Mouse (Mus musculus) limb, embryonic 11.5 days (tissue): Measurements from ENCODE around the gene Bud13. TPM values are rescaled to one million over a fixed set of nuclear protein-coding genes. Genes with fewer than 3 reads are reported as not detected.
"Not testable (repeated sequence)": the region's sequence is repeated elsewhere in the genome, so short reads cannot be mapped to it uniquely, and the experiment has no call there.

ENCODE experiments used
- ATAC-seq: fragments of 200-750 bp; cut with Nextera tagmentation; 2 replicates; pipeline ENCODE4 v1.8.0; 2017; ENCODE audit warnings: low read depth; ENCODE audit not compliant: insufficient number of reproducible peaks, low FRiP score, low TSS enrichment
- DNase-seq: peaks from one replicate; pipeline ENCODE4 v3.0.0-alpha.2; 2015; ENCODE audit warnings: low spot score
- H3K27ac ChIP-seq: fragments of 300-500 bp; sonication (generic); replicated peaks from 2 replicates; pipeline ENCODE4 v1.5.1; 2014; ENCODE audit warnings: low read depth, mild to moderate bottlenecking, low read length
- H3K27me3 ChIP-seq: fragments of 300-500 bp; sonication (generic); 2 replicates; pipeline ENCODE4 v1.6.1; 2014; ENCODE audit warnings: mild to moderate bottlenecking, low read length, mixed read lengths; ENCODE audit not compliant: control insufficient read depth, insufficient read depth
- H3K36me3 ChIP-seq: fragments of 300-500 bp; sonication (generic); 2 replicates; pipeline ENCODE4 v1.6.1; 2014; ENCODE audit warnings: mild to moderate bottlenecking, low read length, moderate library complexity, mixed read lengths; ENCODE audit not compliant: control insufficient read depth, insufficient read depth
- H3K4me1 ChIP-seq: fragments of 300-500 bp; sonication (generic); 2 replicates; pipeline ENCODE4 v1.6.1; 2014; ENCODE audit warnings: low read length, mixed read lengths; ENCODE audit not compliant: control insufficient read depth, insufficient read depth
- H3K4me2 ChIP-seq: fragments of 300-500 bp; sonication (generic); 2 replicates; pipeline ENCODE4 v1.6.1; 2014; ENCODE audit warnings: low read depth, mild to moderate bottlenecking, moderate library complexity; ENCODE audit not compliant: severe bottlenecking
- H3K4me3 ChIP-seq: fragments of 300-500 bp; sonication (generic); 2 replicates; pipeline ENCODE4 v1.5.1; 2014; ENCODE audit warnings: low read depth, low read length
- H3K9ac ChIP-seq: fragments of 300-500 bp; sonication (generic); 2 replicates; pipeline ENCODE4 v1.6.1; 2014; ENCODE audit warnings: mild to moderate bottlenecking, low read length
- H3K9me3 ChIP-seq: fragments of 300-500 bp; sonication (generic); 2 replicates; pipeline ENCODE4 v1.6.1; 2016; ENCODE audit warnings: low read length; ENCODE audit not compliant: control insufficient read depth
- WGBS: fragments of 180-500 bp; shearing (Covaris S2); extraction: QIAGEN DNeasy Blood & Tissue Kit; methylation state at CpG from one replicate; pipeline ENCODE4 v1.1.7; 2014; 5-methylcytosine and 5-hydroxymethylcytosine counted together
- polyA plus RNA-seq: library from polyadenylated mRNA; unstranded; fragments of >200 nt; fragmentation: Nextera tagmentation; extraction: Ambion mirVana; gene quantifications from 2 replicates; pipeline ENCODE4 v1.2.1, GENCODE M21; 2014

The Bud13 gene
- polyA plus RNA-seq, 1 experiment from 2014 or later: 38.9 TPM

GRCm38 (mm10) chr9:46334471-46335025 is 51.7 kb downstream of the Bud13 start:
- Histone ChIP-seq H3K4me2 (no peak overlapping the region), H3K9me3 (no peaks in the 10 kb centered on the region), H3K27me3 (0 out of 2 replicates have a peak, but pooled peaks cover 2% of the 10 kb centered on the region), H3K4me1 (peaks cover 14% of the 10 kb centered on the region), H3K36me3 (no peaks in the 10 kb centered on the region), H3K9ac (no peak overlapping the region), H3K27ac (no peak overlapping the region), H3K4me3 (no peak overlapping the region)
- ATAC-seq (no peak), DNase-seq (peak; percentile 41)
- WGBS: 31% methylated on average over 26 of the region's 26 CpGs

GRCm38 (mm10) chr9:46335461-46335995 is 52.7 kb downstream of the Bud13 start:
- WGBS: 75% methylated on average over 10 of the region's 10 CpGs
- no peaks in the 10 kb centered on the region for H3K9me3 ChIP-seq
- no peak overlapping the region for H3K27ac ChIP-seq
- 0 out of 2 replicates have a peak, but pooled peaks cover 2% of the 10 kb centered on the region for H3K27me3 ChIP-seq
- no peaks in the 10 kb centered on the region for H3K36me3 ChIP-seq
- peaks cover 14% of the 10 kb centered on the region for H3K4me1 ChIP-seq
- no peak overlapping the region for H3K4me2 ChIP-seq
- DNase-seq (no peak), ATAC-seq (no peak)
- no peak overlapping the region for H3K4me3 ChIP-seq
- H3K9ac ChIP-seq: no peak overlapping the region

GRCm38 (mm10) chr9:46336294-46336693 is 53.5 kb downstream of the Bud13 start:
- not testable (repeated sequence) for H3K27me3 ChIP-seq, H3K4me3 ChIP-seq, ATAC-seq, DNase-seq, H3K27ac ChIP-seq, H3K4me2 ChIP-seq, H3K9ac ChIP-seq, H3K9me3 ChIP-seq, H3K36me3 ChIP-seq
- WGBS: 72% methylated on average over 12 of the region's 14 CpGs
- H3K4me1 ChIP-seq: peaks cover 14% of the 10 kb centered on the region

- H3K9ac ChIP-seq: no peak overlapping the region
- H3K4me1 ChIP-seq: peaks cover 14% of the 10 kb centered on the region
- DNase-seq (no peak), ATAC-seq (no peak)
- 0 out of 2 replicates have a peak, but pooled peaks cover 2% of the 10 kb centered on the region for H3K27me3 ChIP-seq
- no peaks in the 10 kb centered on the region for H3K36me3 ChIP-seq
- H3K27ac ChIP-seq: no peak overlapping the region
- no peak overlapping the region for H3K4me2 ChIP-seq
- WGBS: 74% methylated on average over 7 of the region's 7 CpGs
- no peak overlapping the region for H3K4me3 ChIP-seq
- H3K9me3 ChIP-seq: no peaks in the 10 kb centered on the region
These were observed 54.5 kb downstream of the Bud13 start for GRCm38 (mm10) chr9:46337331-46337730.

DNA sequence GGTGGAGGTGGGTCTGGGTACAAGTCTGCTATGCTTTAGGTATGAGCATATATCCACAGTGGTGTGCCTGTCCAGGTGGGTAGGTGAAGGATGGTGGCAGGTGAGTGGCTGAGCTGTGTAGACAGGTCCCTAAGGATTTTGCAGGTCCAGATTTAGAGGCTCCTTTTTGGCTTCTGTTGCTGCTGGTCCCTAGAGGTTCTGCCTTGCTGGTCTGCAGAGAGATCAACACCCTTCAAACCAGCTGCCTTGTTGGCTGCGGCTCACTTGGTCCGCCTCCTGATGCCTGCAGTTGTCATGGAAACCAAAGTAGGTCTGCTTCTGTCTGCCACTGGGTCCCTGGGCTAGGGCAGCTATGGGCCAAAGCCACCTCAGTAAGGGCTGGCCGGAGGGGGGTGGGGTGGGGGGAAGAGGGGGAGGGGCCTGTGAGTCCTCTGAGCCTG is 55.1 kb downstream of the Bud13 start:
- Histone ChIP-seq H3K27me3 (0 out of 2 replicates have a peak, but pooled peaks cover 2% of the 10 kb centered on the region), H3K4me1 (peaks cover 14% of the 10 kb centered on the region), H3K9me3 (no peaks in the 10 kb centered on the region), H3K27ac (no peak overlapping the region), H3K36me3 (no peaks in the 10 kb centered on the region), H3K4me3 (no peak overlapping the region), H3K9ac (no peak overlapping the region), H3K4me2 (no peak overlapping the region)
- ATAC-seq (peak; percentile 60; the same call in 1 of the 2 replicates), DNase-seq (peak; percentile 52)
- WGBS: 5% methylated on average over 3 of the region's 3 CpGs

- no peak for ATAC-seq
- H3K27ac ChIP-seq: no peak overlapping the region
- no peaks in the 10 kb centered on the region for H3K9me3 ChIP-seq
- 46% methylated on average over 4 of the region's 4 CpGs for WGBS
- no peak overlapping the region for H3K9ac ChIP-seq
- H3K36me3 ChIP-seq: no peaks in the 10 kb centered on the region
- H3K27me3 ChIP-seq: 0 out of 2 replicates have a peak, but pooled peaks cover 2% of the 10 kb centered on the region
- H3K4me1 ChIP-seq: peaks cover 14% of the 10 kb centered on the region
- no peak overlapping the region for H3K4me3 ChIP-seq
- DNase-seq: no peak
- no peak overlapping the region for H3K4me2 ChIP-seq
These were observed 55.6 kb downstream of the Bud13 start for GRCm38 (mm10) chr9:46338384-46338783.

GRCm38 (mm10) chr9:46339051-46339652 is 56.3 kb downstream of the Bud13 start:
- ATAC-seq (no peak), DNase-seq (no peak)
- WGBS: 86% methylated on average over 4 of the region's 4 CpGs
- no peaks in the 10 kb centered on the region for H3K9me3 ChIP-seq
- no peaks in the 10 kb centered on the region for H3K36me3 ChIP-seq
- peaks cover 14% of the 10 kb centered on the region for H3K4me1 ChIP-seq
- no peak overlapping the region for H3K4me2 ChIP-seq
- H3K9ac ChIP-seq: no peak overlapping the region
- 0 out of 2 replicates have a peak, but pooled peaks cover 2% of the 10 kb centered on the region for H3K27me3 ChIP-seq
- H3K27ac ChIP-seq: no peak overlapping the region
- H3K4me3 ChIP-seq: no peak overlapping the region

- Histone ChIP-seq H3K27ac (no peak overlapping the region), H3K4me1 (peaks cover 6% of the 10 kb centered on the region; the same call in 1 of the 2 replicates), H3K9me3 (no peaks in the 10 kb centered on the region), H3K4me2 (no peak overlapping the region), H3K27me3 (no peaks in the 10 kb centered on the region), H3K9ac (no peak overlapping the region), H3K36me3 (no peaks in the 10 kb centered on the region), H3K4me3 (no peak overlapping the region)
- ATAC-seq (no peak), DNase-seq (no peak)
- whole genome bisulfite sequencing: 82% methylated on average over 4 of the region's 4 CpGs
These were observed 63.3 kb downstream of the Bud13 start for GRCm38 (mm10) chr9:46345887-46346665.
